Mouse (Mus musculus) MEL (cell line): Measurements from ENCODE around the gene Nubpl.

ENCODE experiments used
- CHD1 ChIP-seq: IDR thresholded peaks from 2 replicates; pipeline ENCODE4 v1.6.1; 2012; ENCODE audit warnings: low read depth, mild to moderate bottlenecking, inconsistent platforms, low read length, improper control_type of control experiment
- CTCF ChIP-seq, 3 experiments: IDR thresholded peaks in 2 of 3; conservative IDR thresholded peaks in 1 of 3; 2 replicates each; pipeline ENCODE4 v1.5.1; 2011 to 2012; ENCODE audit warnings: low read length in 3 of 3, low read depth in 2 of 3, mild to moderate bottlenecking in 2 of 3, improper control_type of control experiment in 1 of 3, inconsistent platforms in 1 of 3, mixed read lengths in 1 of 3, moderate library complexity in 1 of 3; ENCODE audit not compliant: control insufficient read depth in 1 of 3, insufficient read depth in 1 of 3, poor library complexity in 1 of 3, severe bottlenecking in 1 of 3
- GATA1 ChIP-seq: IDR thresholded peaks from 2 replicates; pipeline ENCODE4 v1.6.1; 2011; ENCODE audit warnings: low read depth, low read length, improper control_type of control experiment
- MAX ChIP-seq: IDR thresholded peaks from 2 replicates; pipeline ENCODE4 v1.6.1; 2011; ENCODE audit warnings: low read length, improper control_type of control experiment
- POLR2A ChIP-seq, 2 experiments: IDR thresholded peaks; 2 replicates each; pipeline ENCODE4 v1.6.1; 2011 to 2012; ENCODE audit warnings: low read length in 2 of 2, mild to moderate bottlenecking in 2 of 2, control low read depth in 1 of 2, improper control_type of control experiment in 1 of 2, low read depth in 1 of 2, moderate library complexity in 1 of 2; ENCODE audit not compliant: control insufficient read depth in 1 of 2, insufficient read depth in 1 of 2, poor library complexity in 1 of 2
- SIN3A ChIP-seq: IDR thresholded peaks from 2 replicates; pipeline ENCODE4 v1.6.1; 2012; ENCODE audit warnings: low read length, improper control_type of control experiment, inconsistent platforms

GRCm38 (mm10) chr12:52198471-52198870 lies 100.9 kb downstream of the Nubpl start:
- no peak for TF ChIP-seq POLR2A (IDR thresholded peaks at IDR 0.05; ENCODE audit: control insufficient read depth in 1 of 2, insufficient read depth in 1 of 2, low read depth in 1 of 2, low read length in 2 of 2, poor library complexity in 1 of 2)
- no peak for TF ChIP-seq SIN3A
- no peak for TF ChIP-seq CTCF (IDR thresholded peaks at IDR 0.05 in 2 of 3, conservative IDR thresholded peaks at IDR 0.05 in 1 of 3; ENCODE audit: control insufficient read depth in 1 of 3, insufficient read depth in 1 of 3, low read depth in 2 of 3, low read length in 3 of 3, poor library complexity in 1 of 3, severe bottlenecking in 1 of 3)
- no peak for TF ChIP-seq MAX
- no peak for TF ChIP-seq GATA1
- no peak for TF ChIP-seq CHD1
